Mouse (Mus musculus) erythroblast, embryonic 14.5 days (primary cell): ENCODE results near the gene Mfrp. TPM values are rescaled to one million over a fixed set of nuclear protein-coding genes. Genes with fewer than 3 reads are reported as not detected.

ENCODE experiments used
- H3K27me3 ChIP-seq: 2 replicates; pipeline ENCODE4 v1.6.1; 2012; ENCODE audit warnings: inconsistent platforms; ENCODE audit not compliant: control insufficient read depth
- H3K36me3 ChIP-seq: 2 replicates; pipeline ENCODE4 v1.6.1; 2012; ENCODE audit warnings: mild to moderate bottlenecking, inconsistent platforms; ENCODE audit not compliant: control insufficient read depth
- H3K4me1 ChIP-seq: 2 replicates; pipeline ENCODE4 v1.6.1; 2012; ENCODE audit warnings: inconsistent platforms; ENCODE audit not compliant: control insufficient read depth
- H3K4me3 ChIP-seq: replicated peaks from 2 replicates; pipeline ENCODE3; 2012; ENCODE audit warnings: moderate library complexity, mild to moderate bottlenecking, inconsistent platforms
- H3K9me3 ChIP-seq: 2 replicates; pipeline ENCODE4 v1.6.1; 2012; ENCODE audit warnings: low read length, inconsistent platforms, mixed read lengths; ENCODE audit not compliant: control insufficient read depth
- GATA1 ChIP-seq: IDR thresholded peaks from 2 replicates; pipeline ENCODE4 v1.6.1; 2012; ENCODE audit warnings: low read length, inconsistent platforms, mixed read lengths
- TAL1 ChIP-seq: IDR thresholded peaks from 3 replicates; pipeline ENCODE4 v1.6.1; 2012; ENCODE audit warnings: low read length, inconsistent platforms, mixed read lengths
- polyA plus RNA-seq: library from polyadenylated mRNA; stranded (reverse); fragments of >175 nt; gene quantifications from 2 replicates; pipeline ENCODE4 v1.2.3, GENCODE M21; 2012

Mfrp gene
- polyA plus RNA-seq, 1 experiment = not detected

- no peaks in the 10 kb centered on the region for H3K27me3 ChIP-seq
- H3K9me3 ChIP-seq = no peaks in the 10 kb centered on the region
- peaks cover 7% of the 10 kb centered on the region for H3K4me1 ChIP-seq
- H3K36me3 ChIP-seq = no peaks in the 10 kb centered on the region
- TF ChIP-seq TAL1 (no peak), GATA1 (no peak)
- H3K4me3 ChIP-seq = no peak overlapping the region
These were observed 17.5 kb downstream of the Mfrp start for GRCm38 (mm10) chr9:44119011-44119410.

- no peak for TF ChIP-seq GATA1
- TF ChIP-seq TAL1 = no peak
- Histone ChIP-seq H3K4me3 (no peak overlapping the region), H3K27me3 (no peaks in the 10 kb centered on the region), H3K36me3 (no peaks in the 10 kb centered on the region), H3K9me3 (no peaks in the 10 kb centered on the region), H3K4me1 (no peaks in the 10 kb centered on the region; the same call in 1 of the 2 replicates)
These were observed 18.5 kb downstream of the Mfrp start for GRCm38 (mm10) chr9:44119948-44120465.

GRCm38 (mm10) chr9:44124317-44124716, 22.8 kb downstream of the Mfrp start:
- Histone ChIP-seq H3K27me3 (peaks cover 17% of the 10 kb centered on the region), H3K36me3 (no peaks in the 10 kb centered on the region), H3K4me3 (no peak overlapping the region), H3K9me3 (no peaks in the 10 kb centered on the region), H3K4me1 (peaks cover 3% of the 10 kb centered on the region)
- no peak for TF ChIP-seq GATA1
- TF ChIP-seq TAL1 = no peak

GRCm38 (mm10) chr9:44125026-44125425, 23.5 kb downstream of the Mfrp start:
- Histone ChIP-seq H3K4me3 (no peak overlapping the region), H3K36me3 (no peaks in the 10 kb centered on the region), H3K9me3 (no peaks in the 10 kb centered on the region; the same call in 1 of the 2 replicates), H3K4me1 (peaks cover 3% of the 10 kb centered on the region), H3K27me3 (peaks cover 24% of the 10 kb centered on the region)
- TF ChIP-seq GATA1 = no peak
- no peak for TF ChIP-seq TAL1

GRCm38 (mm10) chr9:44125546-44126428, 24.3 kb downstream of the Mfrp start:
- H3K4me3 ChIP-seq = no peak overlapping the region

GRCm38 (mm10) chr9:44126746-44127145, 25.2 kb downstream of the Mfrp start:
- TF ChIP-seq GATA1 (no peak), TAL1 (no peak)
- H3K27me3 ChIP-seq = peaks cover 41% of the 10 kb centered on the region
- no peaks in the 10 kb centered on the region; the same call in 1 of the 2 replicates for H3K9me3 ChIP-seq
- no peak overlapping the region for H3K4me3 ChIP-seq
- no peaks in the 10 kb centered on the region for H3K36me3 ChIP-seq
- H3K4me1 ChIP-seq = peaks cover 6% of the 10 kb centered on the region

More at GRCm38 (mm10) chr9:44125546-44126428, 24.3 kb downstream of the Mfrp start:
- no peak for TF ChIP-seq GATA1
- TF ChIP-seq TAL1 = no peak
- peaks cover 31% of the 10 kb centered on the region for H3K27me3 ChIP-seq
- no peaks in the 10 kb centered on the region; the same call in 1 of the 2 replicates for H3K9me3 ChIP-seq
- H3K4me1 ChIP-seq = peaks cover 6% of the 10 kb centered on the region
- H3K36me3 ChIP-seq = no peaks in the 10 kb centered on the region

- H3K9me3 ChIP-seq = no peaks in the 10 kb centered on the region; the same call in 1 of the 2 replicates
- peaks cover 47% of the 10 kb centered on the region for H3K27me3 ChIP-seq
- H3K4me1 ChIP-seq = peaks cover 6% of the 10 kb centered on the region
- TF ChIP-seq TAL1 (no peak), GATA1 (no peak)
- H3K4me3 ChIP-seq = no peak overlapping the region
- H3K36me3 ChIP-seq = no peaks in the 10 kb centered on the region
These were observed 25.8 kb downstream of the Mfrp start for GRCm38 (mm10) chr9:44127351-44127801.

- peaks cover 70% of the 10 kb centered on the region for H3K27me3 ChIP-seq
- TF ChIP-seq TAL1 = no peak
- TF ChIP-seq GATA1 = no peak
- H3K4me3 ChIP-seq = no peak overlapping the region
- H3K36me3 ChIP-seq = no peaks in the 10 kb centered on the region
- H3K9me3 ChIP-seq = no peaks in the 10 kb centered on the region; the same call in 1 of the 2 replicates
- peaks cover 6% of the 10 kb centered on the region for H3K4me1 ChIP-seq
These were observed 28.1 kb downstream of the Mfrp start for GRCm38 (mm10) chr9:44129633-44130032.

GRCm38 (mm10) chr9:44130034-44130433, 28.5 kb downstream of the Mfrp start:
- peaks cover 74% of the 10 kb centered on the region for H3K27me3 ChIP-seq
- no peak for TF ChIP-seq GATA1
- peaks cover 10% of the 10 kb centered on the region for H3K4me1 ChIP-seq
- H3K9me3 ChIP-seq = no peaks in the 10 kb centered on the region; the same call in 1 of the 2 replicates
- H3K4me3 ChIP-seq = peak overlapping the region; percentile 18
- no peaks in the 10 kb centered on the region for H3K36me3 ChIP-seq
